Mouse (Mus musculus): ENCODE measurements around the gene Slit3. TPM values are rescaled to one million over a fixed set of nuclear protein-coding genes. Genes with fewer than 3 reads are reported as not detected.

Gene Slit3
- total and polyA plus RNA-seq, 2 experiments, result 0.09 to 0.12 TPM

DNA sequence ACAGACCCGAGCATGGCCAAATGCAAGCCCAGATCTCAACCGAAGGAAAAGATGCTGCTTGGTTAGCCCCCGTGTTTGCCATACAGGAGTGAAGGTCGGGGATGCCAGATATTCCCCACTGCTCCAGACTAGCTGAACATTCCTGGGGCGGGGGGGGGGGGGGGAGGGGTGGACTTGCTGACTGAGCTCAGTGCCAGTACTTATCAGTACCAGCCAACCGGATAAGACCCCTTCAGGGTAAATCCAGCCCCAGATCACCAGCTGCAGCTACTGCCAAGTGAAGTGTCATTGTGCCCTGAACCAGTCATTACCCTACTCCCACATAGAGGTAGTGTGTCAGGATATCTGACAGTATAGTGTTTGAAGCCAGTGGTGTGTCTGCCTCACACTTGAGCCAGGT is 504.6 kb downstream of the Slit3 start:
- Histone ChIP-seq H3K36me3 (ENCODE audit: control insufficient read depth, insufficient read depth, low read length) (no peaks in the 10 kb centered on the region), H3K27ac (replicated peaks; ENCODE audit: insufficient read depth, low read depth, low read length) (no peak overlapping the region), H3K9ac (ENCODE audit: low read depth, low read length) (no peak overlapping the region), H3K4me3 (ENCODE audit: insufficient read depth, low read depth, low read length) (no peak overlapping the region), H3K27me3 (ENCODE audit: control insufficient read depth, insufficient read depth, low read length) (no peaks in the 10 kb centered on the region), H3K79me2 (ENCODE audit: control insufficient read depth, insufficient read depth, low read length) (no peaks in the 10 kb centered on the region), H3K4me1 (ENCODE audit: control insufficient read depth, insufficient read depth, low read length) (no peaks in the 10 kb centered on the region)
- TF ChIP-seq POLR2A (IDR thresholded peaks at IDR 0.05; ENCODE audit: extremely low read depth, insufficient read depth, low read length), result no peak
- no peak for TF ChIP-seq CTCF (IDR thresholded peaks at IDR 0.05; ENCODE audit: low read depth, low read length)
- no peak for DNase-seq (ENCODE audit: extremely low read depth, low read depth, low spot score)
- 51% methylated on average over 6 of the region's 6 CpGs for WGBS

DNA sequence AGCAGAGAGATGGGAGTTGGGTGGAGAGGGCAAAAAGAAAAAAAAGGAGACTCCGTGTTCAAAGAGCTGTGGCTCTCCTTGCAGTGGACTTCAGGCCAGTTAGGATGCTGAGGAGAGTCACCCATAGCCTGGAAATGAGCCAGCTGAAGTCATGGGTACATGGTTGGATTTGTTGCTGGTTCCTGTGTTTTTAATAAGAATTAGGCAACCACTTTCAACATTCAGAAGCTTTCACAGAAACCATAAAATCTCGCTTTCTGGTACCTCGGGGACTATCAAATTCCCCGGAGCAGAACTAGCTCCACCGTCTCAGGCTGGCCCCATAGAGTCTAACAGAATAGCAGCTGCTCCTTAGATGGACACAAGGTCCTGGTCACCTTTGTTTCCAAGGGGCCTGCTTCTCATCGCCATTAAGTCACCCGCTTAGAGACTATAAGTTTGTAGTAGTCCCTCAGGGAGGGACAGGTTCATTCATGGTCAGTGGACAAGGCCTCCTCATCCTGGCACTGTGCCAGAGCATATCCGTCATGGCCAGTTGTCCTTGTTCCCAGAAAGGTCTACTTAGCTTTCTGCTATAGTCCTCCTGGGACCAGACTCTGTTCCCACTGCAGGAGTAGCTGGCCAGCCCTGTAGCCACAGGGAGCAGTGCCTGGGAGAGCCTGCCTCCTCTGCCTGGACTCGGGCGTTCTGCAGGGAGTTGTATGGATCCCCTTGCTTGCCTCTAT is 505.3 kb downstream of the Slit3 start:
- 85% methylated on average over 10 of the region's 10 CpGs for WGBS
- Histone ChIP-seq H3K27ac (replicated peaks; ENCODE audit: insufficient read depth, low read depth, low read length) (no peak overlapping the region), H3K4me3 (ENCODE audit: insufficient read depth, low read depth, low read length) (no peak overlapping the region), H3K79me2 (ENCODE audit: control insufficient read depth, insufficient read depth, low read length) (no peaks in the 10 kb centered on the region), H3K27me3 (ENCODE audit: control insufficient read depth, insufficient read depth, low read length) (no peaks in the 10 kb centered on the region), H3K9ac (ENCODE audit: low read depth, low read length) (no peak overlapping the region), H3K4me1 (ENCODE audit: control insufficient read depth, insufficient read depth, low read length) (no peaks in the 10 kb centered on the region), H3K36me3 (ENCODE audit: control insufficient read depth, insufficient read depth, low read length) (no peaks in the 10 kb centered on the region)
- TF ChIP-seq CTCF (IDR thresholded peaks at IDR 0.05; ENCODE audit: low read depth, low read length) (no peak), POLR2A (IDR thresholded peaks at IDR 0.05; ENCODE audit: extremely low read depth, insufficient read depth, low read length) (no peak)
- DNase-seq (ENCODE audit: extremely low read depth, low read depth, low spot score), result no peak

DNA sequence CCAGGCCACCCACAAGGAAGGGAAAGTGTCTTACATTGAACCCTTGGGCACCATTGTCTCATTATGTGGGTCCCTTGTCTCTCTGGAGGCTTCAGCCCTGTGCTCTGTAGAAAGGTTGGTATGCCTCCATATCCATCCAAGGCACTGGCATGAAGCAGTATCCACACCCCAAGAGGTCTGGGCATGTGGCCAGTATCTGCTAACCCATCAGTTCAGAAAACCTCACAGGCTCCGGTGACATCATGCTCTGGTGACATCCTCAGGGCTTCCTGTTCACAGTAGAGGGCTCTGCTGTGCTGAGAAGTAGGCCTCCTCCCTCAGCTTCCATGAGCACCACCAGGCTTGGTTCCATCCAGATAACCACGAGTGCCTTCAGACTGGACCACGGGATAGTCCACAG is 506.8 kb downstream of the Slit3 start:
- Histone ChIP-seq H3K36me3 (ENCODE audit: control insufficient read depth, insufficient read depth, low read length) (no peaks in the 10 kb centered on the region), H3K4me1 (ENCODE audit: control insufficient read depth, insufficient read depth, low read length) (no peaks in the 10 kb centered on the region), H3K27ac (replicated peaks; ENCODE audit: insufficient read depth, low read depth, low read length) (no peak overlapping the region), H3K9ac (ENCODE audit: low read depth, low read length) (no peak overlapping the region), H3K27me3 (ENCODE audit: control insufficient read depth, insufficient read depth, low read length) (no peaks in the 10 kb centered on the region), H3K79me2 (ENCODE audit: control insufficient read depth, insufficient read depth, low read length) (no peaks in the 10 kb centered on the region), H3K4me3 (ENCODE audit: insufficient read depth, low read depth, low read length) (no peak overlapping the region)
- WGBS, result 70% methylated on average over 3 of the region's 3 CpGs
- no peak for TF ChIP-seq CTCF (IDR thresholded peaks at IDR 0.05; ENCODE audit: low read depth, low read length)
- no peak for TF ChIP-seq POLR2A (IDR thresholded peaks at IDR 0.05; ENCODE audit: extremely low read depth, insufficient read depth, low read length)
- no peak for DNase-seq (ENCODE audit: extremely low read depth, low read depth, low spot score)

DNA sequence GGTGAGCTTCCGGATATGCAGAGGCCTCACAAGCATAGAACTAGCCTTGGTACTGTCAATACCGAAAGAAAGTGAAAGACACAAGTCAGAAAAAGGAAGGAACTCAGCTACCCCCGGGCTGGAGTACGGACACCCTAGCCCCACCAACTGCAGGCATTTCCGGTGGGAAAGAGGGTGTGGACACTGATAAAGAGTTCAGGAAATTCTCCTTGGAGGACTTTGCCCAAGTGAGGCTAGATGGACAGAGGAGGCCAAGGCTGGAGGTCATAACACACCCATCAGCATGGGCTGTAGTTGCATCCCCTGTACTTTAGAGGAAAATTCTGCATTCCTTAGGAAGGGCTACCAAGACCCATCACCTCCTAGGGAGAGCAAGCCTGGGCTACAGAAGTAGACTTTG is 511.2 kb downstream of the Slit3 start:
- no peaks in the 10 kb centered on the region for H3K27me3 ChIP-seq (ENCODE audit: control insufficient read depth, insufficient read depth, low read length)
- no peaks in the 10 kb centered on the region for H3K79me2 ChIP-seq (ENCODE audit: control insufficient read depth, insufficient read depth, low read length)
- no peak overlapping the region for H3K27ac ChIP-seq (replicated peaks; ENCODE audit: insufficient read depth, low read depth, low read length)
- WGBS, result 71% methylated on average over 5 of the region's 5 CpGs
- H3K9ac ChIP-seq (ENCODE audit: low read depth, low read length), result no peak overlapping the region
- H3K4me1 ChIP-seq (ENCODE audit: control insufficient read depth, insufficient read depth, low read length), result no peaks in the 10 kb centered on the region
- no peak overlapping the region for H3K4me3 ChIP-seq (ENCODE audit: insufficient read depth, low read depth, low read length)
- no peak for DNase-seq (ENCODE audit: extremely low read depth, low read depth, low spot score)
- no peak for TF ChIP-seq CTCF (IDR thresholded peaks at IDR 0.05; ENCODE audit: low read depth, low read length)
- TF ChIP-seq POLR2A (IDR thresholded peaks at IDR 0.05; ENCODE audit: extremely low read depth, insufficient read depth, low read length), result no peak
- no peaks in the 10 kb centered on the region for H3K36me3 ChIP-seq (ENCODE audit: control insufficient read depth, insufficient read depth, low read length)

DNA sequence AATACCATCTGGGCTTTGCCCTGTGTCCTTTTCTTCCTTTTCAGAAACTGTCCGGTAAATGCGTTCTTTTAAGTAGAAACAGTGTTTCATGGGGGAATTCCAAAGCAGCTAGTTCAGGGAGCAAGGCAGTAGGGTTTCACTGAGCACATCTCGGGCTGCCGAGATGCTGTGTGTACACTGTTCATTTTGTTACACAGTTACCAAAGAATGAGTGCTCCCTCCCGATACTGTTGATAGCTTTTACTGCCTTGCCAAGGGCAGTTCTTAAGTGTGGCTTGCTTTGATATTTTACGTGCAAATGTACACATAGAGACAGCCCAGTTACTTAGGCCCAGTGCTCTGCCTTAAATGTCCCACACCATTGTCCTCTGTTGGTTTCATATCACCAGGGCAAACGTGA is 516.1 kb downstream of the Slit3 start:
- H3K36me3 ChIP-seq (ENCODE audit: control insufficient read depth, insufficient read depth, low read length), result no peaks in the 10 kb centered on the region
- DNase-seq (ENCODE audit: extremely low read depth, low read depth, low spot score), result no peak
- H3K79me2 ChIP-seq (ENCODE audit: control insufficient read depth, insufficient read depth, low read length), result no peaks in the 10 kb centered on the region
- 58% methylated on average over 7 of the region's 7 CpGs for WGBS
- TF ChIP-seq CTCF (IDR thresholded peaks at IDR 0.05; ENCODE audit: low read depth, low read length) (no peak), POLR2A (IDR thresholded peaks at IDR 0.05; ENCODE audit: extremely low read depth, insufficient read depth, low read length) (no peak)
- H3K27me3 ChIP-seq (ENCODE audit: control insufficient read depth, insufficient read depth, low read length), result no peaks in the 10 kb centered on the region
- H3K4me3 ChIP-seq (ENCODE audit: insufficient read depth, low read depth, low read length), result no peak overlapping the region
- H3K27ac ChIP-seq (replicated peaks; ENCODE audit: insufficient read depth, low read depth, low read length), result no peak overlapping the region
- H3K9ac ChIP-seq (ENCODE audit: low read depth, low read length), result no peak overlapping the region
- H3K4me1 ChIP-seq (ENCODE audit: control insufficient read depth, insufficient read depth, low read length), result no peaks in the 10 kb centered on the region

DNA sequence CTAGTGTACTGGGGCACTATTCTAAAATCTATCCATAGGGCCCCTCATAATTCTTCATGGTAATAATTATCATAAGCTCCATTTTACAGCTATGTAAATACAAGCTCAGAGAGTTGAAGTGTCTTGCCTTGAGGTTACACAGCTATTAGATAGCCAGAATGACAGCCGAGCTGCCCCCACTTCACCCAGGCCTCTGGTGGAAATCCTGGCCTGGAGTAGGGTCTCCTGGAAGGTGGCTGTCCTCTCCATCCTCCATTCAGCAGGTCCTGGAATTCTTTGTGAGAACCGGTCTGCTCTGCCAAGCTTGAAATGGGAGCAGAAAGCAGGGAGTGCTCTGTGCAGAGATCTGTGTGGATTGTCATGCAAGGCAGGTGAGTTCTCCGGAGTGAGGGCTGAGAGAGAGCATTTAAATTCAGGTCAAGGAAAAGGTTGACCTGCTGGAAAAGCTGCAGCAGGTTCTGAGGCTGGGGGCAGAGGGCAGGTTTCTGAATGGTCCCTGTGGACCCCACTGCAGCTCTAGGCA is 517.9 kb downstream of the Slit3 start:
- DNase-seq (ENCODE audit: extremely low read depth, low read depth, low spot score), result no peak
- no peak for TF ChIP-seq CTCF (IDR thresholded peaks at IDR 0.05; ENCODE audit: low read depth, low read length)
- TF ChIP-seq POLR2A (IDR thresholded peaks at IDR 0.05; ENCODE audit: extremely low read depth, insufficient read depth, low read length), result no peak
- Histone ChIP-seq H3K36me3 (ENCODE audit: control insufficient read depth, insufficient read depth, low read length) (no peaks in the 10 kb centered on the region), H3K79me2 (ENCODE audit: control insufficient read depth, insufficient read depth, low read length) (no peaks in the 10 kb centered on the region), H3K4me3 (ENCODE audit: insufficient read depth, low read depth, low read length) (no peak overlapping the region), H3K9ac (ENCODE audit: low read depth, low read length) (no peak overlapping the region), H3K4me1 (ENCODE audit: control insufficient read depth, insufficient read depth, low read length) (no peaks in the 10 kb centered on the region), H3K27me3 (ENCODE audit: control insufficient read depth, insufficient read depth, low read length) (no peaks in the 10 kb centered on the region; the same call in 1 of the 2 replicates), H3K27ac (replicated peaks; ENCODE audit: insufficient read depth, low read depth, low read length) (no peak overlapping the region)
- 34% methylated on average over 3 of the region's 3 CpGs for WGBS
